Mouse (Mus musculus) gastrocnemius, adult 8-10 months (tissue): ENCODE data around the gene Plin3. TPM values are rescaled to one million over a fixed set of nuclear protein-coding genes. Genes with fewer than 3 reads are reported as not detected.

Experiments
- DNase-seq, 2 experiments: peaks; one replicate each; pipeline ENCODE4 v3.0.0; 2022; ENCODE audit warnings: low spot score in 2 of 2
- microRNA-seq: library from miRNA; unstranded; fragments of <30 nt; microRNA quantifications from one replicate; pipeline ENCODE4 v1.2.0, GENCODE M21; 2022
- total RNA-seq, 4 experiments: library from RNA; stranded (reverse); gene quantifications; 2 replicates each; pipeline ENCODE4 v1.2.4; 2022

Plin3 gene
- total RNA-seq, 4 experiments from 2014 or later = 22.9 to 44.8 (median 28.7) TPM

GRCm38 (mm10) chr17:56251136-56251829 lies 41.4 kb downstream of the Plin3 start:
- DNase-seq = peak; percentile 44 to 54

- DNase-seq = no peak
Measured at GRCm38 (mm10) chr17:56245608-56246007, 47.1 kb downstream of the Plin3 start.

GRCm38 (mm10) chr17:56241541-56242401 lies 50.9 kb downstream of the Plin3 start:
- peak; percentile 66 for DNase-seq

GRCm38 (mm10) chr17:56233818-56234469 lies 58.7 kb downstream of the Plin3 start:
- DNase-seq = no peak

- no peak for DNase-seq
Measured at GRCm38 (mm10) chr17:56233389-56233788, 59.3 kb downstream of the Plin3 start.

GRCm38 (mm10) chr17:56229943-56230342 lies 62.7 kb downstream of the Plin3 start:
- no peak for DNase-seq

Small RNAs within 50 kb of the gene (microRNA-seq; reads per million reads assigned to microRNA genes)
- 21.6 reads per million, percentile 21 among the genes with 10 or more reads in this experiment for gene Mir7b

Other genes starting within 250 kb of the Plin3 start
- 10 to 100 TPM; 66.1 to 85.8 (median 74.4) TPM for gene Ubxn6, start 217.8 kb downstream of the Plin3 start, total RNA-seq
- gene Hdgfl2, start 213.2 kb downstream of the Plin3 start, total RNA-seq = 10 to 100 TPM; 23.6 to 26.7 (median 26.0) TPM
- 100 to 1,000 TPM; 133 to 313 (median 179) TPM for gene Plin4, start 183.1 kb downstream of the Plin3 start, total RNA-seq
- gene Plin5, start 175.3 kb downstream of the Plin3 start, total RNA-seq = 10 to 100 TPM; 16.5 to 31.3 (median 22.8) TPM
- gene Lrg1, start 170.9 kb downstream of the Plin3 start, total RNA-seq = 10 to 100 TPM; 10.7 to 24.5 (median 13.9) TPM
- 1 to 10 TPM; 1.4 to 2.7 (median 1.9) TPM for gene Sema6b, start 152.5 kb downstream of the Plin3 start, total RNA-seq
- gene Tnfaip8l1, start 130.4 kb downstream of the Plin3 start, total RNA-seq = under 1 TPM; 0.12 to 0.54 (median 0.25) TPM
- gene Mydgf, start 109.0 kb downstream of the Plin3 start, total RNA-seq = 10 to 100 TPM; 14.9 to 16.8 (median 15.3) TPM
- gene Dpp9, start 74.0 kb downstream of the Plin3 start, total RNA-seq = 10 to 100 TPM; 37.9 to 45.7 (median 43.0) TPM
- gene Fem1a, start 36.1 kb downstream of the Plin3 start, total RNA-seq = 100 to 1,000 TPM; 180 to 201 (median 196) TPM
- gene Ticam1, start 16.1 kb downstream of the Plin3 start, total RNA-seq = 1 to 10 TPM; 1.7 to 2.2 (median 2.0) TPM
- gene Arrdc5, start 7.4 kb upstream of the Plin3 start, total RNA-seq = not detected
- under 1 TPM; 0.18 to 0.67 (median 0.44) TPM for gene Uhrf1, start 10.4 kb upstream of the Plin3 start, total RNA-seq
- gene Kdm4b, start 33.2 kb upstream of the Plin3 start, total RNA-seq = 10 to 100 TPM; 22.2 to 26.4 (median 22.8) TPM
- gene Ptprs, start 183.6 kb upstream of the Plin3 start, total RNA-seq = 10 to 100 TPM; 25.5 to 38.3 (median 30.6) TPM
- gene Znrf4, start 219.6 kb upstream of the Plin3 start, total RNA-seq = not detected